Mouse (Mus musculus) c-Kit-positive CD71-positive TER-119-positive erythroid progenitor cells, embryonic 14.5 days (primary cell): ENCODE data around the gene Gm20388.

Experiments used
- DNase-seq: peaks from one replicate; pipeline ENCODE4 v3.0.0-alpha.2; 2013; ENCODE audit warnings: low spot score

The Gm20388 gene

GRCm38 (mm10) chr8:122398186-122398585 is 2487.5 kb downstream of the Gm20388 start:
- DNase-seq: no peak

GRCm38 (mm10) chr8:122405146-122405805 is 2494.6 kb downstream of the Gm20388 start:
- no peak for DNase-seq

GRCm38 (mm10) chr8:122407678-122408077 is 2497.0 kb downstream of the Gm20388 start:
- DNase-seq: no peak

GRCm38 (mm10) chr8:122414311-122414710 is 2503.7 kb downstream of the Gm20388 start:
- no peak for DNase-seq

- no peak for DNase-seq
Measured at GRCm38 (mm10) chr8:122415554-122415953, 2504.9 kb downstream of the Gm20388 start.

- DNase-seq: no peak
Measured at GRCm38 (mm10) chr8:122419881-122420555, 2509.4 kb downstream of the Gm20388 start.

GRCm38 (mm10) chr8:122421376-122422070 is 2510.9 kb downstream of the Gm20388 start, which contains the start of gene Il17c:
TSS of gene Il17c (plus strand) at chr8:122422020.
- no peak for DNase-seq

- no peak for DNase-seq
Measured at GRCm38 (mm10) chr8:122423217-122423616, 2512.6 kb downstream of the Gm20388 start.

- no peak for DNase-seq
Measured at GRCm38 (mm10) chr8:122423659-122424058, 2513.0 kb downstream of the Gm20388 start.

- no peak for DNase-seq
Measured at GRCm38 (mm10) chr8:122426145-122426544, 2515.5 kb downstream of the Gm20388 start.

- no peak for DNase-seq
Measured at GRCm38 (mm10) chr8:122427607-122428006, 2517.0 kb downstream of the Gm20388 start.

GRCm38 (mm10) chr8:122428163-122428562 is 2517.5 kb downstream of the Gm20388 start:
- DNase-seq: no peak

- DNase-seq: no peak
Measured at GRCm38 (mm10) chr8:122430058-122430636, 2519.5 kb downstream of the Gm20388 start.

- no peak for DNase-seq
Measured at GRCm38 (mm10) chr8:122430646-122431045, 2520.0 kb downstream of the Gm20388 start.

- no peak for DNase-seq
Measured at GRCm38 (mm10) chr8:122431694-122432442, 2521.2 kb downstream of the Gm20388 start.

- DNase-seq: peak; percentile 24
Measured at GRCm38 (mm10) chr8:122432443-122433268, 2522.0 kb downstream of the Gm20388 start, which contains the start of gene Cyba. TSS of gene Cyba (minus strand) at chr8:122432930.

- DNase-seq: no peak
Measured at GRCm38 (mm10) chr8:122433269-122433905, 2522.7 kb downstream of the Gm20388 start.

GRCm38 (mm10) chr8:122435375-122435774 is 2524.7 kb downstream of the Gm20388 start:
- DNase-seq: no peak

- no peak for DNase-seq
Measured at GRCm38 (mm10) chr8:122436146-122436545, 2525.5 kb downstream of the Gm20388 start.

GRCm38 (mm10) chr8:122436586-122437125 is 2526.0 kb downstream of the Gm20388 start:
- DNase-seq: no peak
